Mouse (Mus musculus): Measurements from ENCODE around the gene Dtx3l.
"Not testable (repeated sequence)": the region's sequence is repeated elsewhere in the genome, so short reads cannot be mapped to it uniquely, and the experiment has no call there.

Gene Dtx3l

DNA sequence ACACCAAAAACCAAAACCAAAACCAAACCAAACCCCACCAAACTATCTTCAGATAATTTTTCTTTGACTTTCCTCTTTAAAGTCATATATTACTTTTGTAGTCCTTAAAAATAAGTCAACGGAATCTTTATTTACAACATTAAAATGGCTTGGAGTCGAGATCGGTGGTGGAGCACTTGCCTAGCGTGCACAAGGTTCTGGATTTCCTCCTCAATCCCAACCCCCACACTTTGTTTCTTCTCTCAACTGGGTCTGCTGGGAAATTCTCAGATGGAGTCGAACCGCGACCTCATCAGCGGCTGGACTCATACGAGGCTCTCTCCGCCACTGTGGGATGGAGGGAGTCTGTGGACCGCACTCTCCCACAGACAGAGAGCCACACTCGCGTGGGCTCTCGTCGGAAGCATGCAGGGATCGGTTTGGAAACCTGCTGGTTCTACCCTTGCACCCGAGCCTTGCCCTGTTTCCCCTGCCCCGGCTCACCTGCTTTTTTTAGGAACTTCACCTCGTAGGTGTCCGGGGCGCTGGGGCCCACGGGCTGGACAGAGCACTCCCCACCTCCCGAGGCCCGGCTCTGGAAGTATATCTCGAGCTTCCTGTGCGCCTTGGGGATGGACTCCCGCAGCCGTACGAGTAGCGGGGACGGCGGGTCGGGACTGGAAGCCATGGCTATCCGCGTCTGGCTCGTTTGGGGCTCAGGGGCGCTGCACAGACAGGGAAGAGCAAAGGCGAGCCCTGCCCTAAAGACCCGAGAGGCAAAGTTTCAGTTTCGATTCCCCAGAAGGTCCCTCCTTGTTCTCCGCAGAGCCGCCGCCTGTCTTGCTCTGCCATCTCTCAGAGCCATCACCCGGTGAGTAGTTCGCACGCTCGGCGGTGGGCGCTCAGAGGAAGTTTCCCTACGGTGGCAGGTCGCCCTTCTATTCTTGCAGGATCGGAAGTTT lies at the start of gene Dtx3l, which contains the start of gene Parp9:
Dtx3l (minus strand) TSS at position 941 of the 941 bp plus-strand sequence.
Parp9 (plus strand) TSS at position 260 of the 941 bp plus-strand sequence.
- DNase-seq, result peak; percentile 31

GRCm38 (mm10) chr16:35987930-35988329 lies 49.0 kb upstream of the Dtx3l start:
- DNase-seq, result no peak

GRCm38 (mm10) chr16:35984471-35984870 lies 45.5 kb upstream of the Dtx3l start:
- DNase-seq, result no peak

DNA sequence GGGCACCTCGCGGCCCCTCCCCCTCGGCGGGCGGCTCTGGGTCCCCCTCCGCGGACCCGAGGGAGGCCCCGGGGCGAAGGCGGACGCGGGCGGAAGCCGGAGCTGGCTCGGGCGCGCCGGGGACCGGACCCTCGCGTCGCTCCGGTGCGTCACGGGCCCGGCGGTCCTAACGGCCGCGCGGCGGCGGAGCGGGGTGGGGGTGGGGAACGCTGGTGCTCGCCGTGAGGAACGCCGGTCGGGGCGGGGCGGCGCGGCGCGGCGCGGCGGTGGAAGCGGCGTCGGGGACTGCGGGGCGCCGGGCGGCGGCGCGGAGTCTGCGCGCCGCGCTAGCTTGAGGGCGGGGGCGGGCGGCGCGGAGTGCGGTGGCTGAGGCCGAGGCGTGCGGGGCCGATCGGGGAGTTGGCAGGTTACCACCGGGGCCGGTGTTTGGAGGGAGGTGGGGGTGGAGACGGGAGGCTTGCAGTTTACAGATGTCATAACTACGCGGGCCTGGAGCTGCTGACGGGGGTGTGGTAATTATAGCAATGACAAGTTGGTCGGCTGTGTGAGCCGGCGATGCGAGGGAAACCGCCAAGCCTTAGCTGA lies 44.7 kb upstream of the Dtx3l start:
- DNase-seq, result peak; percentile 82

GRCm38 (mm10) chr16:35982902-35983516 lies 44.1 kb upstream of the Dtx3l start:
- peak; percentile 94 for DNase-seq

DNA sequence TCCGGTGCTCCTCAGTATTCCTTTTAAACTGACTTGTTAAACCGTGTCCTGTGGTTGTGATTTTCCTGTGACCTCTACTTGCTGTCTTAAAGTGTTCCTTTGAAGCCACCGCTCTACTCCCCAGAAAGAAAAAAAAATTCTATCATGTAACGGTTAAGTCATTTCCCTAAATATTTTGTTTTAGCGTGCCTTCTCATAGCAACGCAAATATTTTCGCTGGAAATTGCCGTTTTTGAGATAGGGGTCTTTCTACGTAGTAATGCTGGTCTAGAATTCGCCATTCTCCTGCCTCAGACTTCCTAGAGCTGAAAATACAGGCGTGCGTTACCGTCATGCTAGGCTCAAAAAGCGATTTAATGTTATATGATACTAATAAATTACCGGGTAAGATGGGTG lies 43.6 kb upstream of the Dtx3l start:
- no peak for DNase-seq

DNA sequence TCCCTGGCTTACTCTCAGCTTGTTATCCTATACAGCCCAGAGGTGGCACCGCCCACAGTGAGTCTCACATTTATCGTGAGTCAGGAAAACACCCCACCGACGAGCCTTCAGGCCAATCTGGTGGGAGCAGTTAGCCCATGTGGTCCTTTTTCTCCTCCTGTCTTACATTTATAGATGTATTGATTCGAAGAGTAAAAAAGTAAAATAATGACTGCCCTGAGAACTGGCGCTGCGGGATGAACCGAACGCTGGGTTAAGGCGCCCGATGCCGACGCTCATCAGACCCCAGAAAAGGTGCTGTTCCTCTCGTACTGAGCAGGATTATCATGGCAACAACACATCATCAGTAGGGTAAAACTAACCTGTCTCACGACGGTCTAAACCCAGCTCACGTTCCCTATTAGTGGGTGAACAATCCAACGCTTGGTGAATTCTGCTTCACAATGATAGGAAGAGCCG lies 42.4 kb upstream of the Dtx3l start:
- peak; percentile 100 for DNase-seq

GRCm38 (mm10) chr16:35978450-35978849 lies 39.5 kb upstream of the Dtx3l start, which contains the start of gene Kpna1:
TSS of gene Kpna1 (plus strand) at chr16:35978750.
- DNase-seq, result not testable (repeated sequence)

- no peak for DNase-seq
Observed at GRCm38 (mm10) chr16:35974021-35974420, 35.1 kb upstream of the Dtx3l start.

DNA sequence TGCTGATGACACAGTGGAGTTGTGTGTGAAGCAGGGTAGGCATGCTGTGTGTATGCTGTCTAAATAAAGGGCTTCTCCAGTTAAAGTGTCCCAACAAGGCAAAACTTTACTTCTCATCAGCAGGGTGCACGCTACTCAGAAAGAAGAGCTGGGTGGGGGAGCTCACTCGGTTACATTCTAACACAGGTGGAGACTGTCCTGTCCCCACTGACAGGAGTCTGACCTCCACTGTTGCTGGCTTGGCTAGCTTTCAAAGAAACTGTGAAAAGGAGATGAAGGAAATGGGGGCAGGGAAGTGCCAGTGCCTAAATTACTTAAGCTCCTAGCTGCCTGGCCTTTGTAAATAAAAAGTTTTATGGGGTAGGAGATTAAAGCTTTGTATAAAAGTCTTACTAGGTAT lies 29.2 kb upstream of the Dtx3l start:
- DNase-seq, result no peak

DNA sequence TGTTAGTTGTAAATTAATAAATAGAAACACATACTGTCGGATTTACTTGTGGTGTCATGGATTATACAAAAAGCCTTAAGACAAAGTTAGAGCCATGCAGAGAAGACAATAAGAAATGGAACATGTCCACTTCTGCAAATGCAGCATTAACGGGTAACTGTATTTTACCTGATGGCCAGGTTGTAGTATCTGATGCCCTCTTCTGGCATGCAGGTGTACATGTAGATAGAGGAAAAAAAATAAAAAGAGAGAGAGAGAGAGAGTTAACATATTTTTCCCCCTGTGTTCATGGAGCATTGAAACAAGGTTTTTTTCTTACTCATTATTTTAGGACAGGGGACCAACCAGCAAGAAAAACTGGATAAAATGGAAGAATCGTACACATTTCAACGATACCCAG lies 28.4 kb upstream of the Dtx3l start:
- DNase-seq, result no peak

DNA sequence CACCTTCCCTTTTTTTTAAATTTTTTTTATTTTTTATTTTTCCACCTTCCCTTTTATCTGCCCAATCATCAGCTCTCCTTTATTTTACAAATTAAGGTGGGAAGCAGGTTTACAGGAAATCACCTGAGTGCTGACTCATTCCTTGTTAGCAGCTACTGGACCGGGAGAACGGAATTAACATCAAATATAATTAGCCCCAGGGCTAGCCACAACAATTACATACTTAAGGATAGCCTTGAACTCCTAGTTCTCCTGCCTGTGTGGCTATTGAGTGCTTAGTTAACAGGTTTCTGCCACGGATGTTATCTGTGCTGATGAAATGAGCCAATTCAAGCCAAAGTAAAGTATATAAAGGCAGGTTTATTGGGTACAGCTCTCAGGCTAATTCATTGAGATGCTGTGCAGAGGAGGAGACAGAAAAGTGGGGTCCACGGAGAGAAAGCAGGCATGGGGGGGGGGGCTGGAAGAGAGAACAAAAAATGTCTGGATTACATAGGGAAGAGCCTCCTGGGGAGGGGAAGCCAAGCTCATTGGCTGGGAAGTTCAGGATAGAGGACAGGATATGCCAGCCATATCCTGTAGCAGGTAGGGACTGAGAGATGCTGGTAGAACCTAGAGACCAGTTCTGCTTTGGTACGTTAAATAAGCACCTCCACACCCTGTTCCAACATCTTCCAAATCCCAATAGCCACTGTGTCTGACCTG lies 27.6 kb upstream of the Dtx3l start:
- DNase-seq, result no peak

DNA sequence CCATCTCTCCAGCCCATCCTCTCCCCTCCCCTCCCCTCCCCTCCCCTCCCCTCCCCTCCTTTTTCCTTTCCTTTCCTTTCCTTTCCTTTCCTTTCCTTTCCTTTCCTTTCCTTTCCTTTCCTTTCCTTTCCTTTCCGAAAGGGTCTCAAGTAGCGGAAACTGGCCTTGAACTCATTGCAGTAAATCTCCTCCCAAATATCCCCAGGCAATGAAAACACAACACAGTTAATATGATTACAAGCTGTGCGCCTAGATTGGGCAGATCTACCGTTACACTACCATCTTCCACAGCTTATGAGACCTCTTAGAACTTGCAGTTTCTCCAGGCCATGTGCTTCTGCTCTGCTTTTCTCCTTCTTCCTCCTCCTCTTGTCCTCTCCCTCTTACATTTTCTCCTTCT lies 27.0 kb upstream of the Dtx3l start:
- DNase-seq, result not testable (repeated sequence)

- no peak for DNase-seq
Observed at GRCm38 (mm10) chr16:35952628-35953130, 13.7 kb upstream of the Dtx3l start.

- DNase-seq, result no peak
Observed at GRCm38 (mm10) chr16:35951216-35951615, 12.3 kb upstream of the Dtx3l start.

GRCm38 (mm10) chr16:35949264-35949663 lies 10.3 kb upstream of the Dtx3l start:
- no peak for DNase-seq

DNA sequence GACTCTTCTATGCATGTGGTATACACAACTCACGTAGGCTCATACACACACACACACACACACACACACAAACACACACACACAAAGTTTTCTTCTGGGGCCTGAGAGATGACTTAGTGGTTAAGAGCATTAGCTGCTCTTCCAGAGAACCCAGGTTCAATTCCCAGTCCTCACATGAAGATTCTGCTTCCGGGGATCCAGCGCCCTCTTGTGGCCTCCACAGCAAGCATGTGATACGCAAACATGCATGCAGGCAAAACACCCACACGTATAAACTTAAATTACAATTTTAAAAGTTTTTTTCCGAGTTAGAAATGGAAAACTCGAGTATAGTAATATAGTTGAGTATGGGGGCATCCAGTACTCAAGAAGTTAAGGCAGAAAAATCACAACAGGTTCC lies 2.4 kb upstream of the Dtx3l start:
- DNase-seq, result no peak

DNA sequence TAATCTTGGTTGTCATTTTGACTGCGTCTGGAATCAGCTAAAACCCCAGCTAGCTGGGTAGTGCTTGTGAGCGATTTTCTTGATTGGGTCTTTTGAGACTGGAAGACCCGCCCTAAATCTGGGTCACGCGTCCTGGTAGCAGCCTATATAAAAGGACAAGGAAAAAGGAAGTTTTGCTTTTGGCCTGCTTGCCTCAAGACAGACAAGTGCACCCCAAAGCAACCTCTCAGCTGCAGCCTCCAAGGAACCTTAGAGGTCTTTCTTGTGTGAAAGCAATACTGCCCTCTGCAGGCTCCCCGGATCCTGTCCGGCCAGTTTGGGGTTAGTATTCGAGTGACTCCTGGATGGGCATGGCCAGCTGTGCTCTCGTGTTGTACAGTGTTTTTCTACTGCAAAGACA lies 739 bp upstream of the Dtx3l start:
- peak; percentile 67 for DNase-seq

DNA sequence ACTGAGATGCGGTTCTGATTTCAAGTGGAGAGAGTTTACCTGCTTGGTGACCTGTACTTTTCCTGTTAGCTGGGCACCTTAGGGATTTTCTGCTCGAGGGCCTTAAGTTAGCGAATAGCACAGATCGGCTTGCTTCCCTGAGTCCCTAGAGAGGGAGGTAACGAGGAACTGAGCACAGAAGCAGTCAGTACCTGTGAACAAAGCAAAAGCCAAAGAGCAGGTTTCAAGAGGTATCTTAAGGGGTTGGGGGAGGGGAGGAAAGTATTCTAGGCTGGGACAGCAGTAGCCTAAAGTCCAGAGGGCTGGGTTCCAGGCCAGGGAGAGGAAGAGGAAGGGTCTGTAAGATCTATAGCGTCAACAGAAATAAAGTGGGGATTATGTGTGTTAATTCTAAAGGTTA lies 310 bp upstream of the Dtx3l start:
- DNase-seq, result peak; percentile 1

DNA sequence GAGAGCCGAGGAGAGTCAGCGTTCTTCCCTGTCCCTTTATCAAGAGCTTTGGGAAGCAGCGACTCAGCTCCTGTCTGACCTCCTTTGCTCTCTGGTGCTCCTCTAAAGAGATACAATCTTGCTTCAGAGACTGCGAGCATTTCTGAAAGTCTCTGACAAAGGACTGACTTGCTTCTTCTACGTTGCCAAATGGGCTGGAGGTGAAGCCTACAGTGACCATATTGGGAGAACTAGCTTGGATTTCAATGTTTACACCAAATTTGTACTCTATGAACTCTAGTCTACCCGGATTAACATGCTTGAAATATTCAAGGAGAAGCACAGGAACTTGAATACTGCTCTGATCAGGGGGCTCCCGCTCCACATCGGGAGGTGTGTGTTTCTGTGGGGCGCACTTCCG lies 5.8 kb downstream of the Dtx3l start:
- DNase-seq, result no peak

DNA sequence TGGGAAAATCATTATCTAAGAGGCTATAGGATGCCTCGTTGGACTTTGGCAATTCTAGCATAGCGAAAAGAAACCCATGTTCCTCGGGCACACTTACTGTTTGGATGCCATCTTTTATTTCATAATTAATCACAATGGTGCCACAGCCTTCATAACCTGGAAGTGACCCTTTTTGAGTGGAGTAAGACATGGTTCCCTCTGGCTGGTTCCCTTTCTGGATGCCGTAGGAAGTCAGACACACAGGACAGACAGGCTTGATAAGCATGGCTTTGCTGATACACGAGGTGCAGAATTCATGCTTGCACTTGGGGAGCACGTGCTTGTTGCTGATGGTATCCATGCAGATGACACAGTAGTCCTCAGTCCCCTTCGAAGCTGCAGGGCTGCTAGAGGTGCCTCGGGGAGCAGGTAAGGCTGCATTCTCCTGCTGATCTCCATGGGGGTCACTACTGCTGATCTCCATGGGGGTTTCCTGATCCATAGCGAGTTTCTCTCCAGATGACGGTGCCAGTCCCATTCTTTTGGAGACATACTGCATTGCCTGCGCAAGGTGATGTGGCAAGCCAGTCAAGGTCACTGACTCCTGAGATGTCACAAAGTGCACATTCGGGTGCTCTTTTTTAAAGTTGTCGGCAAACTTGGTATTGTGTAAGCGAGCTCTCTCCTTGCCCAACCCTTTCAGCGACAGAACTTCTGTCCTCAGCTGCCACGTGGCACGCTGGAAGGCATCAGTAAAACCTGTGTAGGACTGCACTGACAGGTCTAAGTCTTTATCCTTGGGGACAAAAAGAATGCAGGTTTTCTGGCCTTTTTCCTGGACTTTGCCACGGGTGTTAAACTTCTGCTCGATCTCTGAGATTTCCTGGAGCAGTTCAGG lies 6.5 kb downstream of the Dtx3l start:
- no peak for DNase-seq

- no peak for DNase-seq
Observed at GRCm38 (mm10) chr16:35924341-35924740, 14.6 kb downstream of the Dtx3l start.
